Mouse (Mus musculus) testis, adult 2 months (tissue): ENCODE results near the gene Cdc42se1. TPM values are rescaled to one million over a fixed set of nuclear protein-coding genes. Genes with fewer than 3 reads are reported as not detected.

Experiments
- H3K27ac ChIP-seq: fragments of 200-500 bp; 2 replicates; pipeline ENCODE4 v1.5.1; 2012; ENCODE audit warnings: low read depth, low read length; ENCODE audit not compliant: control insufficient read depth, insufficient read depth
- H3K27me3 ChIP-seq: fragments of 200-500 bp; 2 replicates; pipeline ENCODE4 v1.6.1; 2012; ENCODE audit warnings: mild to moderate bottlenecking, low read length, moderate library complexity; ENCODE audit not compliant: control insufficient read depth, insufficient read depth
- H3K36me3 ChIP-seq: fragments of 200-500 bp; 2 replicates; pipeline ENCODE4 v1.6.1; 2012; ENCODE audit warnings: mild to moderate bottlenecking, low read length; ENCODE audit not compliant: control insufficient read depth, insufficient read depth
- H3K4me1 ChIP-seq: fragments of 200-500 bp; 2 replicates; pipeline ENCODE4 v1.6.1; 2012; ENCODE audit warnings: low read length; ENCODE audit not compliant: control insufficient read depth, insufficient read depth
- H3K4me3 ChIP-seq: fragments of 200-500 bp; 2 replicates; pipeline ENCODE4 v1.5.1; 2012; ENCODE audit warnings: low read depth, mild to moderate bottlenecking, low read length, moderate library complexity, mixed read lengths; ENCODE audit not compliant: control insufficient read depth
- CTCF ChIP-seq: fragments of 200-500 bp; IDR thresholded peaks from 2 replicates; pipeline ENCODE4 v1.5.1; 2012; ENCODE audit warnings: low read depth, mild to moderate bottlenecking, inconsistent platforms, low read length, moderate library complexity; ENCODE audit not compliant: control insufficient read depth, insufficient read depth, insufficient replicate concordance
- POLR2A ChIP-seq: fragments of 200-500 bp; IDR thresholded peaks from 2 replicates; pipeline ENCODE4 v1.6.1; 2012; ENCODE audit warnings: low read depth, mild to moderate bottlenecking, inconsistent platforms, low read length, moderate library complexity; ENCODE audit not compliant: control insufficient read depth
- polyA plus RNA-seq: library from polyadenylated mRNA; depleted of rRNA; stranded (reverse); fragments of >200 nt; gene quantifications from 2 replicates; pipeline ENCODE4 v1.2.3, GENCODE M21; 2012; rRNA removed

The Cdc42se1 gene
- polyA plus RNA-seq, 1 experiment, result 95.8 TPM

DNA sequence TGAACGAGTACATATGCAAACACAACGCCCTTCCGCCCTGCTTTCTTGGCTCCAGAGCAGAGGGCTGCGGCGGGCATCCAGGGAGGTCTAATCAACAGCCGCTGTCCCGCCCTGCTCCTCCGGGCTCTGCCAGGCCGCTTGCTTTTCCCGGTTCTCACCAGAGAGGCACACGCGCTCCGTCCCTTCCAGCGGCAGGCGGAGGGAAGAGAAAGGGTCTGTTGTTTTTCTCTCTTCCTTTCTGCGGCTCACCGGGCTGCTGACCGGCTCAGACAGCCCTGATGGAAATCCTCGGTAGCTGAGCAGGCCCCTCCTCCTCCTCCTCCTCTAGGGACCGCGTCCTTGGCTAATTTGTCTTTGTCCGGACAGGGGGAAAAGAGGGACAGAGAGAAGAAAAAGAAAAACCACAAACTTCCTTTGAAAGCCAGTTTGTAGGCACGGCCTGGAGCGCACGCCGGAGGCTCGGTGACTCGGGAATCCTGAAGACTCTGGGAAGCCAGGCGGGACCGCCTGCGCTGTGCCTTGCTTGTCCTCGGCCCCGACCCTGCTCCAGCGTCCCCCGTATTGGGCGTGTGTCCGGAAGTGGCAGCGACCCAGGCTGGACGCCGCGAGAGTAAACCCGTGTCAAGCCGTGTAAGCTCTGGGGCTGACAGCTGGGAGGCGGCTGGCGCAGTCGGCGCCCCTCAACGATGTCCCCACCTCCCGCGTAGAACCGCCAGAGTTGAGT is 54.5 kb downstream of the Cdc42se1 start:
- Histone ChIP-seq H3K4me1 (peaks cover 9% of the 10 kb centered on the region), H3K27me3 (no peaks in the 10 kb centered on the region), H3K36me3 (no peaks in the 10 kb centered on the region; the same call in none of the 2 replicates), H3K4me3 (peak overlapping the region; percentile 98), H3K27ac (peak overlapping the region; percentile 96)
- TF ChIP-seq CTCF (peak; percentile 10; the same call in 1 of the 2 replicates), POLR2A (peak; percentile 52)

DNA sequence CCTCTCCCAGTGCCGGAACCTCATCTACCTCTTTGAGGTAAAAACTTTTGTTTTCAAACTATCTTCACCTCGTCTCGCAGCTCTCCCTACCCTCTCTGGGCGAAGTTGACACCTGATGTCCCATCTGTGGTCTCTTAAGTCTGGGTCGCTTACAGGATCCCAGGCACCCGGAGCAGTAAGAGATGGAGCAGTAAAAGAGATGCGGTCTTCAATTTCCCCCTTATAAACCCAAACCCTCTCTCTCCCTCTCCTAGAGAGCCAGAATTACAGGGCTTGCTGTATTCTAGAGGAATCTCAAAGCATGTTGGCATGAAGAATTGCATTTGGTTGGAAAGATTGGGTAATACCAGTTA is 55.0 kb downstream of the Cdc42se1 start:
- Histone ChIP-seq H3K36me3 (no peaks in the 10 kb centered on the region; the same call in none of the 2 replicates), H3K4me3 (peak overlapping the region; percentile 98), H3K27me3 (no peaks in the 10 kb centered on the region), H3K27ac (peak overlapping the region; percentile 96), H3K4me1 (peaks cover 9% of the 10 kb centered on the region)
- TF ChIP-seq CTCF (no peak), POLR2A (no peak)

DNA sequence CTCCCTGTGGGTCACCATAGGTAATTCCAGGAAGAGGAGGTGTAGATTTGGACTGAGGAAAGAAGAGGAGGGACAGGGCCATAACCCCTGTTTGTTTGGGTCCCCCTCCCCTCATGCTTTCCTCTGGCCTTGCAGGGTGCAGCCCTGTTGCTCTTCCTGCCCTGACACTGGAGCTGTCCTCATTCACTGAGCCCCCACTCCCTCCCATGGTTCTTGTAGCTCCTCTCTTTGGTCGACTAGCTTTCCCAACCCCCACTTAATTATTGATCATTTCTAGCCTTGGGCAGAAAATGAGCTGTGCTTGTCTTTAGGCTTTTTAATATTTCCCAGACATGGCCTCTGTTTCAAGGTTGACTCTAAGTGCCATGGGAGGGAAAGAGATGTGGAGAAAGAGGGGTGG is 55.5 kb downstream of the Cdc42se1 start:
- Histone ChIP-seq H3K4me3 (peak overlapping the region; percentile 98), H3K27ac (peak overlapping the region; percentile 96), H3K4me1 (peaks cover 9% of the 10 kb centered on the region), H3K27me3 (no peaks in the 10 kb centered on the region), H3K36me3 (no peaks in the 10 kb centered on the region; the same call in none of the 2 replicates)
- TF ChIP-seq POLR2A, result no peak
- no peak for TF ChIP-seq CTCF

DNA sequence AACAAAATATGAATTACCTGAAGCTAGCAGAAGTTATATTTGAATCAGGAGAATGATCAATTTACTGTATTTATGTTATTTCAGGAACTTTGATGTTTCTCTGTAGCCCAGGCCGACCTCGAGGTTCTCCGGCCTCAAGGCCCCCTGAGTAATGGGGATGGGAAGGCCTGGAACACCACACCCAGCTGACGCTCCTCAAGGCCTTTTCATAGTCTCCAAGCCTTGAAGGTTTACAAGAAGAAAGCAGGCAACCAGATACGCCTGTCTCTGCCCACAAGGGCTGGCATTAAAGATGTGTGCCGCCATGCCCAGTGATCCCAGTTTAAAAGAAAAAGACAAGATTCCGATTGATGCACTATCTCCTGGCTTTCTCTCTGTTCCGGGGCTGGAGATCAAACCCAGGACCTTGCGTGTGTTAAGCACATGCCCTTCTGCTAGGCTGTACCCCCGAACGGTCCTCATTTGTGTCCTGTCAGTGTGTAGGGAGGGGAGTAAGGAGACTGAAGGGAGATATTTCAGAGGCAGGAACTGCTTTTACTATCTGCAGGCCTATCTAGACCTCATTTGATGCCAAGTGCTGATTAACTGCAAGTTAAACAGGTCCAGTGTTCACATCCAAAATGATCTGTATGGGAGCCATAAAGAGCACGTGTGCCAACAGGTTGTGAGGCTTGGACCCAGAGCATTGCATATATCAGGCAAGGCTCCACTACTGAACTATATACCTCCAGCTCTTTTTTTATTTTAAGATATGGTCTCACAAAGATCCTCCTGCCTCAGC is 56.2 kb downstream of the Cdc42se1 start:
- Histone ChIP-seq H3K4me1 (peaks cover 9% of the 10 kb centered on the region), H3K4me3 (no peak overlapping the region; the same call in 1 of the 2 replicates), H3K36me3 (no peaks in the 10 kb centered on the region; the same call in none of the 2 replicates), H3K27me3 (no peaks in the 10 kb centered on the region), H3K27ac (no peak overlapping the region)
- TF ChIP-seq POLR2A, result no peak
- TF ChIP-seq CTCF, result no peak

DNA sequence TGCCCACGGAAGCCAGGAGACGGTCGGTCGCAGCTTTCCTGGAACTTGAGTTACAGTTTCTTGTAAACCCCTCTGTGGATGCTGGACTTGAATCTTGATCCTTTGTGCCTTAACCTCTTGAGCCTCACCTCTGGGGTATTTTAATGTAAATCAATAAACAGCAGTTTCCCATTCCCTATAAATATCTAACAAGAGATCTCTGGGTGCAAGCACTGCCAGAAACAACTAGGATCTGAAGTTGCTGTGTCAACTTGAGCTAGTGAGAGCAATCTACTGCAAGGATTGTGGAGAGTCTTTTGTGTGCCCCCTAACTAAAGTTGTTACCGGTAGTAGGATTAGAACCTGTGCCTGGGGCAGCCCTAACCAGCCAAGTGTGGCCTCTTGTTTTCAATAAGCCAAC is 56.9 kb downstream of the Cdc42se1 start:
- Histone ChIP-seq H3K4me3 (no peak overlapping the region), H3K36me3 (no peaks in the 10 kb centered on the region; the same call in none of the 2 replicates)

More for the DNA sequence above, 56.9 kb downstream of the Cdc42se1 start:
- no peak for TF ChIP-seq POLR2A
- TF ChIP-seq CTCF, result no peak
- Histone ChIP-seq H3K4me1 (peaks cover 9% of the 10 kb centered on the region), H3K27ac (no peak overlapping the region), H3K27me3 (no peaks in the 10 kb centered on the region)

Other genes with a start within 250 kb of the Cdc42se1 start
- 37.7 and 43.3 TPM in 2 replicates for gene Zfp687, start 213.3 kb upstream of the Cdc42se1 start, polyA plus RNA-seq
- 209 and 219 TPM in 2 replicates for gene Psmd4, start 186.1 kb upstream of the Cdc42se1 start, polyA plus RNA-seq
- gene Pip5k1a, start 121.8 kb upstream of the Cdc42se1 start, polyA plus RNA-seq, result 14.4 and 17.8 TPM in 2 replicates
- 31.8 and 32.6 TPM in 2 replicates for gene Vps72, start 117.7 kb upstream of the Cdc42se1 start, polyA plus RNA-seq
- gene Tmod4, start 104.3 kb upstream of the Cdc42se1 start, polyA plus RNA-seq, result 8.6 and 10.4 TPM in 2 replicates
- gene Scnm1, start 94.7 kb upstream of the Cdc42se1 start, polyA plus RNA-seq, result 41.4 and 43.3 TPM in 2 replicates
- gene Lysmd1, start 94.6 kb upstream of the Cdc42se1 start, polyA plus RNA-seq, result 7.5 and 7.9 TPM in 2 replicates
- 0.81 and 0.82 TPM in 2 replicates for gene Tnfaip8l2, start 86.4 kb upstream of the Cdc42se1 start, polyA plus RNA-seq
- 31.3 and 38.5 TPM in 2 replicates for gene Sema6c, start 68.3 kb upstream of the Cdc42se1 start, polyA plus RNA-seq
- gene Gabpb2, start 10.8 kb upstream of the Cdc42se1 start, polyA plus RNA-seq, result 5.2 and 5.6 TPM in 2 replicates
- 744 and 839 TPM in 2 replicates for gene Mllt11, start 3.4 kb downstream of the Cdc42se1 start, polyA plus RNA-seq
- 603 and 652 TPM in 2 replicates for gene Gm128, start 12.9 kb downstream of the Cdc42se1 start, polyA plus RNA-seq
- gene Bnipl, start 22.5 kb downstream of the Cdc42se1 start, polyA plus RNA-seq, result 1.9 and 2.0 TPM in 2 replicates
- 60.3 and 61.1 TPM in 2 replicates for gene Mindy1, start 52.6 kb downstream of the Cdc42se1 start, polyA plus RNA-seq
- 18.3 and 19.1 TPM in 2 replicates for gene Prune1, start 53.3 kb downstream of the Cdc42se1 start, polyA plus RNA-seq
- gene Anxa9, start 78.4 kb downstream of the Cdc42se1 start, polyA plus RNA-seq, result 7.6 and 7.8 TPM in 2 replicates
- gene Cers2, start 86.1 kb downstream of the Cdc42se1 start, polyA plus RNA-seq, result 27.5 and 27.6 TPM in 2 replicates
- gene Setdb1, start 128.5 kb downstream of the Cdc42se1 start, polyA plus RNA-seq, result 20.0 and 24.3 TPM in 2 replicates
- gene 4930558C23Rik, start 174.1 kb downstream of the Cdc42se1 start, polyA plus RNA-seq, result 198 and 300 TPM in 2 replicates
- 13.6 TPM in 2 replicates for gene Arnt, start 205.7 kb downstream of the Cdc42se1 start, polyA plus RNA-seq